ENCODE assay signal across 27 mouse cellular contexts in the genomic region with DNA sequence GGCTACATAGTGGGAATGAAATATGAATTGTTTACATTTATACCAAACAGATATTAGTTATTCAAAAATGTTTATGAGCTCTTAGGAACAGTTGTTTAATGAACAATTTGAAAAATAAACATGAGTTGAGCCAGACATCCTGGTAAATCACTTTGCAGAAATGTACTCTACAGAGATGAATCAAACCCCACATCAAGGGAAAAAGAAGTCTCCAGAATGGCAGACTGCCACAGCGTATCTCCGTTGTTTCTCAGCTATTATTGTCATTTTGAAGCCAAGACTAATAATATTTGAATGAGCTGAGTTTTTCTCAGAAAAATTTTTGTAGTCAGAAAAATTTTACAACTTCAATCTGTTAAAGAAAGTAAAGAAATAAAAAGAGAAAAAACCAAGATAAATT.
A peak's percentile ranks its signal among the peaks of the same experiment; 100 is the strongest.
DNase-seq lines count a peak whose midpoint lies in the region; ATAC-seq lines count a peak whose summit lies in the region.
"Had no signal": no experiment of that assay in that cellular context is flagged by ENCODE, and none has a peak within 500 bp of the region (broad histone marks: within the 10 kb centered on the region; RNA-seq: fewer than 3 reads in every experiment).

No protein-coding gene starts in this region.

- DNase-seq in gastrocnemius, postnatal 25 days: peak; percentile 4
- no peak for DNase-seq in gastrocnemius, adult 18-20 months (ENCODE audit: low spot score)
- DNase-seq in kidney, postnatal 14 days: peak; percentile 8
- DNase-seq in brain, adult 2 months (ENCODE audit: low read depth, low spot score): peak; percentile 6
- DNase-seq: adrenal gland, adult 2 months; adrenal gland, postnatal 14 days; cerebellum, adult 11-12 months; cerebellum, adult 8-10 months; cerebellum, postnatal 10 days; cerebellum, postnatal 36 days; embryo, embryonic 11 days; heart, adult 18-20 months; heart, postnatal 10 days; heart, postnatal 36 days had no signal

- H3K27me3 ChIP-seq in kidney, embryonic 14.5 days (ENCODE audit: control insufficient read depth, insufficient read depth, low read length): no peaks in the 10 kb centered on the region
- H3K27me3 ChIP-seq in midbrain, embryonic 16.5 days (ENCODE audit: control insufficient read depth, insufficient read depth, low read depth, low read length): no peaks in the 10 kb centered on the region
- H3K27me3 ChIP-seq: embryonic facial prominence, embryonic 13.5 days; forebrain, embryonic 12.5 days; forebrain, embryonic 15.5 days; heart, embryonic 12.5 days; heart, embryonic 15.5 days; hindbrain, embryonic 13.5 days had no signal

- H3K4me2 ChIP-seq in kidney, embryonic 14.5 days (replicated peaks; ENCODE audit: low read depth, low read length): no peak overlapping the region
- no peak overlapping the region for H3K4me2 ChIP-seq in midbrain, embryonic 16.5 days (ENCODE audit: low read length)
- H3K4me2 ChIP-seq: embryonic facial prominence, embryonic 13.5 days; forebrain, embryonic 12.5 days; forebrain, embryonic 15.5 days; heart, embryonic 12.5 days; heart, embryonic 15.5 days; hindbrain, embryonic 13.5 days had no signal

- H3K4me3 ChIP-seq in kidney, embryonic 14.5 days (ENCODE audit: low read length): no peak overlapping the region
- H3K4me3 ChIP-seq in midbrain, embryonic 16.5 days (ENCODE audit: low read depth, low read length): no peak overlapping the region
- H3K4me3 ChIP-seq: embryonic facial prominence, embryonic 10.5 days; embryonic facial prominence, embryonic 13.5 days; erythroblast, embryonic 14.5 days; forebrain, embryonic 12.5 days; forebrain, embryonic 15.5 days; heart, embryonic 12.5 days; heart, embryonic 15.5 days; hindbrain, embryonic 10.5 days; hindbrain, embryonic 13.5 days had no signal

- WGBS in kidney, embryonic 14.5 days: 94% methylated on average over 2 of the region's 2 CpGs
- 92% methylated on average over 2 of the region's 2 CpGs for WGBS in midbrain, embryonic 16.5 days

- H3K27ac ChIP-seq in kidney, embryonic 14.5 days (ENCODE audit: low read depth, low read length): no peak overlapping the region
- no peak overlapping the region for H3K27ac ChIP-seq in midbrain, embryonic 16.5 days (ENCODE audit: low read length)
- H3K27ac ChIP-seq: embryonic facial prominence, embryonic 10.5 days; embryonic facial prominence, embryonic 13.5 days; forebrain, embryonic 12.5 days; forebrain, embryonic 15.5 days; heart, embryonic 15.5 days; hindbrain, embryonic 10.5 days; hindbrain, embryonic 13.5 days had no signal

- no peaks in the 10 kb centered on the region for H3K36me3 ChIP-seq in kidney, embryonic 14.5 days (ENCODE audit: control insufficient read depth, insufficient read depth, low read length)
- no peaks in the 10 kb centered on the region for H3K36me3 ChIP-seq in midbrain, embryonic 16.5 days (ENCODE audit: control insufficient read depth, insufficient read depth, low read length)
- H3K36me3 ChIP-seq: embryonic facial prominence, embryonic 10.5 days; embryonic facial prominence, embryonic 13.5 days; forebrain, embryonic 12.5 days; forebrain, embryonic 15.5 days; heart, embryonic 12.5 days; heart, embryonic 15.5 days; hindbrain, embryonic 10.5 days; hindbrain, embryonic 13.5 days had no signal

- H3K4me1 ChIP-seq in kidney, embryonic 14.5 days (ENCODE audit: control insufficient read depth, insufficient read depth, low read length): no peaks in the 10 kb centered on the region
- H3K4me1 ChIP-seq in midbrain, embryonic 16.5 days (ENCODE audit: control insufficient read depth, insufficient read depth, low read length): no peaks in the 10 kb centered on the region
- H3K4me1 ChIP-seq: embryonic facial prominence, embryonic 10.5 days; embryonic facial prominence, embryonic 13.5 days; forebrain, embryonic 12.5 days; forebrain, embryonic 15.5 days; heart, embryonic 12.5 days; heart, embryonic 15.5 days; hindbrain, embryonic 10.5 days; hindbrain, embryonic 13.5 days had no signal

- no peak overlapping the region for H3K9ac ChIP-seq in kidney, embryonic 14.5 days (ENCODE audit: low read depth, low read length)
- H3K9ac ChIP-seq in midbrain, embryonic 16.5 days (ENCODE audit: low read depth, low read length): no peak overlapping the region
- H3K9ac ChIP-seq: embryonic facial prominence, embryonic 13.5 days; forebrain, embryonic 12.5 days; forebrain, embryonic 15.5 days; heart, embryonic 12.5 days; heart, embryonic 15.5 days; hindbrain, embryonic 13.5 days had no signal

- no peak for ATAC-seq in kidney, embryonic 14.5 days (ENCODE audit: low FRiP score, low TSS enrichment)
- no peak for ATAC-seq in midbrain, embryonic 16.5 days
- ATAC-seq: CD4-positive, CD25-positive, alpha-beta regulatory T cell, adult 4 months; forebrain, embryonic 15.5 days; hindbrain, embryonic 16.5 days had no signal

- no peaks in the 10 kb centered on the region for H3K9me3 ChIP-seq in kidney, embryonic 14.5 days (ENCODE audit: control insufficient read depth, low read length)
- H3K9me3 ChIP-seq in midbrain, embryonic 16.5 days (replicated peaks; ENCODE audit: control insufficient read depth, low read length, poor library complexity, severe bottlenecking): no peaks in the 10 kb centered on the region
- H3K9me3 ChIP-seq: embryonic facial prominence, embryonic 10.5 days; embryonic facial prominence, embryonic 13.5 days; forebrain, embryonic 12.5 days; forebrain, embryonic 15.5 days; heart, embryonic 12.5 days; heart, embryonic 15.5 days; hindbrain, embryonic 10.5 days; hindbrain, embryonic 13.5 days had no signal
